Mouse (Mus musculus) small intestine, adult 2 months (tissue): Measurements from ENCODE around the gene Lcn11.

Source experiments
- CTCF ChIP-seq: fragments of 200-500 bp; IDR thresholded peaks from 2 replicates; pipeline ENCODE4 v1.5.1; 2012; ENCODE audit warnings: low read depth, mild to moderate bottlenecking, control low read depth, inconsistent platforms, low read length, moderate library complexity, mixed read lengths; ENCODE audit not compliant: insufficient replicate concordance, insufficient read length; ENCODE audit errors: extremely low read depth
- POLR2A ChIP-seq: fragments of 200-500 bp; IDR thresholded peaks from 2 replicates; pipeline ENCODE4 v1.6.1; 2012; ENCODE audit warnings: low read depth, mild to moderate bottlenecking, control low read depth, inconsistent platforms, low read length, moderate library complexity

- no peak for TF ChIP-seq CTCF
- TF ChIP-seq POLR2A = no peak
These were observed 5.1 kb downstream of the Lcn11 start, which contains the start of gene Gm13539 for GRCm38 (mm10) chr2:25781957-25782356.
